Mouse (Mus musculus) E14TG2a.4 (cell line): Measurements from ENCODE around the gene Sulf2.

Source experiments
- CTCF ChIP-seq: conservative IDR thresholded peaks from 2 replicates; pipeline ENCODE4 v1.5.1; 2014; ENCODE audit warnings: low read length
- NANOG ChIP-seq: IDR thresholded peaks from 2 replicates; pipeline ENCODE4 v1.6.1; 2014; ENCODE audit warnings: borderline replicate concordance, low read length, mixed read lengths
- POU5F1 ChIP-seq: IDR thresholded peaks from 2 replicates; pipeline ENCODE4 v1.6.1; 2014; ENCODE audit warnings: low read length, borderline replicate concordance

DNA sequence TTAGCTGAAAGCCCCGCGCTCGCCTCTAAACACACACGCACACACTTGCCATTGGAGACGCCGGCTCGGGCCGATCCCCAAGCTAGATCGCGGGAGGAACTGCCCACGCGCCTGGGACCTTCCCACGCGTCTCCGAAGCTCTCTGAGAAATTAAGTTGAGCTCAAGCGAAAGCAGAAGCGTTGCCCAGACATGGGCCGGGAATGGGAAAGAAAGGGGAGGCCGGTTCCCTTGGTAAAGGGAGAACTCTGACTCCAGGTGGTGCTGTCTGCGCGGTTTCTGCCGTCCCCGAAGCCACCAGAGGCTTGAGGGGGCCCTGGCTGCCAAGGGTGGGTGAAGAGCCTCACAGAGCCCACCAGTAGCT is at the start of gene Sulf2:
- TF ChIP-seq CTCF: 0 out of 2 replicates have a peak, but pooled peaks have one; percentile 11
- no peak for TF ChIP-seq NANOG
- TF ChIP-seq POU5F1: no peak
